Comparison of ENCODE assay signal across 13 mouse cellular contexts in genomic region chr11:70980751-70981510, GRCm38 (mm10). TPM values are rescaled to one million over a fixed set of nuclear protein-coding genes. Genes with fewer than 3 reads are reported as not detected.
DNase-seq lines count a peak whose midpoint lies in the region; ATAC-seq and TF ChIP-seq lines count a peak whose summit lies in the region.
"Had no signal": no experiment of that assay in that cellular context is flagged by ENCODE, and none has a peak within 500 bp of the region (broad histone marks: within the 10 kb centered on the region; RNA-seq: fewer than 3 reads in every experiment).

No protein-coding gene starts in this region.

- no peaks in the 10 kb centered on the region for H3K27me3 ChIP-seq in heart, embryonic 14.5 days (ENCODE audit: control insufficient read depth, insufficient read depth, low read length)
- no peaks in the 10 kb centered on the region for H3K27me3 ChIP-seq in midbrain, embryonic 13.5 days
- no peaks in the 10 kb centered on the region for H3K27me3 ChIP-seq in midbrain, postnatal 0 days (ENCODE audit: insufficient read depth, low read length)
- H3K27me3 ChIP-seq in intestine, embryonic 15.5 days (replicated peaks): no peaks in the 10 kb centered on the region
- H3K27me3 ChIP-seq in neural tube, embryonic 13.5 days: no peaks in the 10 kb centered on the region
- H3K27me3 ChIP-seq: lung, embryonic 15.5 days had no signal

- H3K9ac ChIP-seq in heart, embryonic 14.5 days (ENCODE audit: low read length): peak overlapping the region; percentile 97; the same call in 1 of the 2 replicates
- H3K9ac ChIP-seq in midbrain, embryonic 13.5 days (replicated peaks): no peak overlapping the region; the same call in 1 of the 2 replicates
- H3K9ac ChIP-seq in midbrain, postnatal 0 days (replicated peaks; ENCODE audit: low read length, poor library complexity, severe bottlenecking): no peak overlapping the region
- H3K9ac ChIP-seq in intestine, embryonic 15.5 days: 0 out of 2 replicates have a peak overlapping the region, but pooled peaks have one; percentile 13
- 0 out of 2 replicates have a peak overlapping the region, but pooled peaks have one; percentile 85 for H3K9ac ChIP-seq in neural tube, embryonic 13.5 days

- peak overlapping the region; percentile 87; the same call in 1 of the 2 replicates for H3K4me2 ChIP-seq in heart, embryonic 14.5 days (ENCODE audit: low read length)
- H3K4me2 ChIP-seq in midbrain, embryonic 13.5 days (replicated peaks): peak overlapping the region; percentile 83; the same call in 1 of the 2 replicates
- H3K4me2 ChIP-seq in midbrain, postnatal 0 days (ENCODE audit: low read depth, low read length, poor library complexity, severe bottlenecking): no peak overlapping the region
- 0 out of 2 replicates have a peak overlapping the region, but pooled peaks have one; percentile 56 for H3K4me2 ChIP-seq in intestine, embryonic 15.5 days (replicated peaks)
- 0 out of 2 replicates have a peak overlapping the region, but pooled peaks have one; percentile 16 for H3K4me2 ChIP-seq in neural tube, embryonic 13.5 days

- TF ChIP-seq CTCF in midbrain, postnatal 0 days (IDR thresholded peaks at IDR 0.05): no peak

- DNase-seq in heart, adult 18-20 months: no peak
- DNase-seq in midbrain, postnatal 0 days (ENCODE audit: low spot score): no peak
- no peak for DNase-seq in urinary bladder, adult 18-20 months (ENCODE audit: low spot score in 2 of 2)
- DNase-seq in spleen, postnatal 14 days (ENCODE audit: low spot score in 2 of 2): no peak
- DNase-seq: cerebellum, adult 2 months; gastrocnemius, postnatal 25 days; right cerebral cortex, postnatal 4 days had no signal

- no peaks in the 10 kb centered on the region for H3K9me3 ChIP-seq in heart, embryonic 14.5 days (ENCODE audit: control insufficient read depth, low read length)
- H3K9me3 ChIP-seq in midbrain, embryonic 13.5 days: no peaks in the 10 kb centered on the region
- no peaks in the 10 kb centered on the region for H3K9me3 ChIP-seq in midbrain, postnatal 0 days (ENCODE audit: low read length)
- H3K9me3 ChIP-seq in intestine, embryonic 15.5 days: no peaks in the 10 kb centered on the region
- H3K9me3 ChIP-seq in neural tube, embryonic 13.5 days: no peaks in the 10 kb centered on the region
- H3K9me3 ChIP-seq: lung, embryonic 15.5 days had no signal

- no peak overlapping the region for H3K27ac ChIP-seq in heart, embryonic 14.5 days (replicated peaks in 1 of 2; ENCODE audit: control insufficient read depth in 1 of 2, insufficient read depth in 1 of 2, low read depth in 2 of 2, low read length in 2 of 2)
- H3K27ac ChIP-seq in midbrain, embryonic 13.5 days: no peak overlapping the region
- H3K27ac ChIP-seq in midbrain, postnatal 0 days (ENCODE audit: low read depth, low read length): no peak overlapping the region
- no peak overlapping the region for H3K27ac ChIP-seq in intestine, embryonic 15.5 days
- H3K27ac ChIP-seq in neural tube, embryonic 13.5 days (replicated peaks): no peak overlapping the region
- H3K27ac ChIP-seq: lung, embryonic 15.5 days had no signal

- 91% methylated on average over 14 of the region's 14 CpGs for WGBS in heart, embryonic 14.5 days
- 95% methylated on average over 14 of the region's 14 CpGs for WGBS in midbrain, embryonic 13.5 days
- 97% methylated on average over 14 of the region's 14 CpGs for WGBS in midbrain, postnatal 0 days
- WGBS in intestine, embryonic 15.5 days: 91% methylated on average over 14 of the region's 14 CpGs
- WGBS in neural tube, embryonic 13.5 days: 96% methylated on average over 14 of the region's 14 CpGs

- H3K4me3 ChIP-seq in heart, embryonic 14.5 days (ENCODE audit: control insufficient read depth in 1 of 2, insufficient read depth in 1 of 2, low read depth in 1 of 2, low read length in 2 of 2): no peak overlapping the region
- no peak overlapping the region for H3K4me3 ChIP-seq in midbrain, embryonic 13.5 days (replicated peaks)
- H3K4me3 ChIP-seq in midbrain, postnatal 0 days (ENCODE audit: low read depth, low read length): no peak overlapping the region
- H3K4me3 ChIP-seq in intestine, embryonic 15.5 days (replicated peaks): peak overlapping the region; percentile 11; the same call in 1 of the 2 replicates
- H3K4me3 ChIP-seq in neural tube, embryonic 13.5 days: 0 out of 2 replicates have a peak overlapping the region, but pooled peaks have one; percentile 87

- peaks cover 69% of the 10 kb centered on the region for H3K36me3 ChIP-seq in heart, embryonic 14.5 days (ENCODE audit: control insufficient read depth, insufficient read depth, low read length)
- H3K36me3 ChIP-seq in midbrain, embryonic 13.5 days: peaks cover 62% of the 10 kb centered on the region
- peaks cover 48% of the 10 kb centered on the region for H3K36me3 ChIP-seq in midbrain, postnatal 0 days (ENCODE audit: insufficient read depth, low read length)
- peaks cover 52% of the 10 kb centered on the region for H3K36me3 ChIP-seq in intestine, embryonic 15.5 days
- H3K36me3 ChIP-seq in neural tube, embryonic 13.5 days: peaks cover 68% of the 10 kb centered on the region

- no peak for ATAC-seq in heart, embryonic 14.5 days (ENCODE audit: insufficient number of reproducible peaks, insufficient read depth, low FRiP score, low read depth)
- ATAC-seq in midbrain, embryonic 13.5 days: no peak
- no peak for ATAC-seq in midbrain, postnatal 0 days (ENCODE audit: low FRiP score)
- no peak for ATAC-seq in intestine, embryonic 15.5 days
- ATAC-seq in neural tube, embryonic 13.5 days (ENCODE audit: low read depth): no peak
- ATAC-seq: inflammation-experienced regulatory T-cells, adult 6 months had no signal

- peaks cover 3 to 11% of the 10 kb centered on the region in 2 experiments; a peak in 3 of 4 replicates for H3K4me1 ChIP-seq in heart, embryonic 14.5 days (ENCODE audit: control insufficient read depth in 2 of 2, insufficient read depth in 2 of 2, low read length in 2 of 2)
- H3K4me1 ChIP-seq in midbrain, embryonic 13.5 days (replicated peaks): peaks cover 13% of the 10 kb centered on the region
- no peaks in the 10 kb centered on the region for H3K4me1 ChIP-seq in midbrain, postnatal 0 days (ENCODE audit: insufficient read depth, low read length)
- peaks cover 14% of the 10 kb centered on the region for H3K4me1 ChIP-seq in intestine, embryonic 15.5 days (replicated peaks)
- H3K4me1 ChIP-seq in neural tube, embryonic 13.5 days (replicated peaks): peaks cover 14% of the 10 kb centered on the region

RNA-seq across cellular contexts. Expression of gene C1qbp, which starts 1.9 kb away (rescaled TPM):
- polyA plus RNA-seq in heart, embryonic 14.5 days (2014; fragmentation: Nextera tagmentation; extraction: Ambion mirVana): 244 and 246 TPM in 2 replicates
- total RNA-seq in heart, adult 18-20 months (2021): 100 to 1,000 TPM; 215 to 228 TPM
- 192 and 194 TPM in 2 replicates for polyA plus RNA-seq in midbrain, embryonic 13.5 days (2015; fragmentation: Nextera tagmentation; extraction: Ambion mirVana)
- total RNA-seq in midbrain, postnatal 0 days (2014; rRNA removed): 21.9 and 33.2 TPM in 2 replicates
- 189 and 194 TPM in 2 replicates for polyA plus RNA-seq in midbrain, postnatal 0 days (2015; fragmentation: Nextera tagmentation; extraction: Ambion mirVana)
- 360 and 393 TPM in 2 replicates for polyA plus RNA-seq in intestine, embryonic 15.5 days (2015; fragmentation: Nextera tagmentation; extraction: Ambion mirVana)
- 188 and 193 TPM in 2 replicates for polyA plus RNA-seq in neural tube, embryonic 13.5 days (2015; fragmentation: Nextera tagmentation; extraction: Ambion mirVana)

RNA-seq across cellular contexts. Expression of gene Rpain, which starts 10.9 kb away (rescaled TPM):
- polyA plus RNA-seq in heart, embryonic 14.5 days (2014; fragmentation: Nextera tagmentation; extraction: Ambion mirVana): 53.6 and 63.1 TPM in 2 replicates
- 10 to 100 TPM; 15.3 to 16.2 TPM for total RNA-seq in heart, adult 18-20 months (2021)
- 75.1 and 76.6 TPM in 2 replicates for polyA plus RNA-seq in midbrain, embryonic 13.5 days (2015; fragmentation: Nextera tagmentation; extraction: Ambion mirVana)
- total RNA-seq in midbrain, postnatal 0 days (2014; rRNA removed): 20.1 and 25.6 TPM in 2 replicates
- 60.6 and 68.3 TPM in 2 replicates for polyA plus RNA-seq in midbrain, postnatal 0 days (2015; fragmentation: Nextera tagmentation; extraction: Ambion mirVana)
- 63.3 and 66.7 TPM in 2 replicates for polyA plus RNA-seq in intestine, embryonic 15.5 days (2015; fragmentation: Nextera tagmentation; extraction: Ambion mirVana)
- polyA plus RNA-seq in neural tube, embryonic 13.5 days (2015; fragmentation: Nextera tagmentation; extraction: Ambion mirVana): 73.3 and 80.2 TPM in 2 replicates

RNA-seq across cellular contexts. Expression of gene Nup88, which starts 11.2 kb away (rescaled TPM):
- polyA plus RNA-seq in heart, embryonic 14.5 days (2014; fragmentation: Nextera tagmentation; extraction: Ambion mirVana): 112 and 121 TPM in 2 replicates
- total RNA-seq in heart, adult 18-20 months (2021): 10 to 100 TPM; 46.7 to 47.8 TPM
- 143 and 149 TPM in 2 replicates for polyA plus RNA-seq in midbrain, embryonic 13.5 days (2015; fragmentation: Nextera tagmentation; extraction: Ambion mirVana)
- total RNA-seq in midbrain, postnatal 0 days (2014; rRNA removed): 63.8 and 98.6 TPM in 2 replicates
- polyA plus RNA-seq in midbrain, postnatal 0 days (2015; fragmentation: Nextera tagmentation; extraction: Ambion mirVana): 98.2 and 104 TPM in 2 replicates
- 100 and 104 TPM in 2 replicates for polyA plus RNA-seq in intestine, embryonic 15.5 days (2015; fragmentation: Nextera tagmentation; extraction: Ambion mirVana)
- polyA plus RNA-seq in neural tube, embryonic 13.5 days (2015; fragmentation: Nextera tagmentation; extraction: Ambion mirVana): 124 and 138 TPM in 2 replicates

RNA-seq across cellular contexts. Expression of gene Dhx33, which starts 23.3 kb away (rescaled TPM):
- polyA plus RNA-seq in heart, embryonic 14.5 days (2014; fragmentation: Nextera tagmentation; extraction: Ambion mirVana): 13.3 and 13.6 TPM in 2 replicates
- 1 to 10 TPM; 8.1 to 8.4 TPM for total RNA-seq in heart, adult 18-20 months (2021)
- polyA plus RNA-seq in midbrain, embryonic 13.5 days (2015; fragmentation: Nextera tagmentation; extraction: Ambion mirVana): 13.8 and 15.8 TPM in 2 replicates
- total RNA-seq in midbrain, postnatal 0 days (2014; rRNA removed): 24.0 and 30.0 TPM in 2 replicates
- 8.6 and 10.1 TPM in 2 replicates for polyA plus RNA-seq in midbrain, postnatal 0 days (2015; fragmentation: Nextera tagmentation; extraction: Ambion mirVana)
- polyA plus RNA-seq in intestine, embryonic 15.5 days (2015; fragmentation: Nextera tagmentation; extraction: Ambion mirVana): 15.0 and 16.0 TPM in 2 replicates
- 14.0 and 15.2 TPM in 2 replicates for polyA plus RNA-seq in neural tube, embryonic 13.5 days (2015; fragmentation: Nextera tagmentation; extraction: Ambion mirVana)

RNA-seq across cellular contexts. Expression of gene Mis12, which starts 38.5 kb away (rescaled TPM):
- 17.2 and 18.2 TPM in 2 replicates for polyA plus RNA-seq in heart, embryonic 14.5 days (2014; fragmentation: Nextera tagmentation; extraction: Ambion mirVana)
- total RNA-seq in heart, adult 18-20 months (2021): 1 to 10 TPM; 7.9 to 8.1 TPM
- polyA plus RNA-seq in midbrain, embryonic 13.5 days (2015; fragmentation: Nextera tagmentation; extraction: Ambion mirVana): 42.3 and 46.1 TPM in 2 replicates
- 7.6 and 11.3 TPM in 2 replicates for total RNA-seq in midbrain, postnatal 0 days (2014; rRNA removed)
- 12.7 and 13.1 TPM in 2 replicates for polyA plus RNA-seq in midbrain, postnatal 0 days (2015; fragmentation: Nextera tagmentation; extraction: Ambion mirVana)
- 34.3 and 35.5 TPM in 2 replicates for polyA plus RNA-seq in intestine, embryonic 15.5 days (2015; fragmentation: Nextera tagmentation; extraction: Ambion mirVana)
- polyA plus RNA-seq in neural tube, embryonic 13.5 days (2015; fragmentation: Nextera tagmentation; extraction: Ambion mirVana): 34.0 and 34.8 TPM in 2 replicates

Comparison
In these comparisons a context has a peak if more than half of its experiments do, and no peak if none do; other contexts are left out.
1. H3K4me3 ChIP-seq: peak in intestine, embryonic 15.5 days (single experiment) and neural tube, embryonic 13.5 days (single experiment); none in heart, embryonic 14.5 days (0 of 2), midbrain, embryonic 13.5 days (single experiment) and midbrain, postnatal 0 days (single experiment).
2. H3K9ac ChIP-seq: peak in heart, embryonic 14.5 days (single experiment), intestine, embryonic 15.5 days (single experiment) and neural tube, embryonic 13.5 days (single experiment); none in midbrain, embryonic 13.5 days (single experiment) and midbrain, postnatal 0 days (single experiment).